Mouse (Mus musculus) intestine, postnatal 0 days (tissue): ENCODE results near the gene Alox5. TPM values are rescaled to one million over a fixed set of nuclear protein-coding genes. Genes with fewer than 3 reads are reported as not detected.
A peak's percentile ranks its signal among the peaks of the same experiment; 100 is the strongest.
"Not testable (repeated sequence)": the region's sequence is repeated elsewhere in the genome, so short reads cannot be mapped to it uniquely, and the experiment has no call there.

Experiments
- ATAC-seq: fragments of 200-750 bp; cut with Nextera tagmentation; 2 replicates; pipeline ENCODE4 v1.8.0; 2017; ENCODE audit warnings: mild to moderate bottlenecking, moderate TSS enrichment, moderate library complexity
- H3K27ac ChIP-seq: fragments of 300-500 bp; sonication (generic); 2 replicates; pipeline ENCODE4 v1.5.1; 2014; ENCODE audit warnings: mild to moderate bottlenecking, low read depth, low read length, moderate library complexity
- H3K27me3 ChIP-seq: fragments of 300-500 bp; sonication (generic); replicated peaks from 2 replicates; pipeline ENCODE4 v1.6.1; 2014; ENCODE audit warnings: low read length, mixed read lengths; ENCODE audit not compliant: control insufficient read depth, insufficient read depth
- H3K36me3 ChIP-seq: fragments of 300-500 bp; sonication (generic); 2 replicates; pipeline ENCODE4 v1.6.1; 2014; ENCODE audit warnings: mild to moderate bottlenecking, moderate library complexity; ENCODE audit not compliant: control insufficient read depth, insufficient read depth
- H3K4me1 ChIP-seq: fragments of 300-500 bp; sonication (generic); replicated peaks from 2 replicates; pipeline ENCODE4 v1.6.1; 2014; ENCODE audit warnings: antibody characterized with exemption, low read length, mixed read lengths; ENCODE audit not compliant: control insufficient read depth, insufficient read depth
- H3K4me2 ChIP-seq: fragments of 300-500 bp; sonication (generic); replicated peaks from 2 replicates; pipeline ENCODE4 v1.6.1; 2014; ENCODE audit warnings: low read depth, mild to moderate bottlenecking, moderate library complexity
- H3K4me3 ChIP-seq: fragments of 300-500 bp; sonication (generic); 2 replicates; pipeline ENCODE4 v1.5.1; 2014; ENCODE audit warnings: low read depth, low read length
- H3K9ac ChIP-seq: fragments of 300-500 bp; sonication (generic); 2 replicates; pipeline ENCODE4 v1.6.1; 2014; ENCODE audit warnings: mild to moderate bottlenecking, low read depth, low read length
- H3K9me3 ChIP-seq: fragments of 300-500 bp; sonication (generic); 2 replicates; pipeline ENCODE4 v1.6.1; 2016; ENCODE audit warnings: mixed run types; ENCODE audit not compliant: control insufficient read depth
- CTCF ChIP-seq: sonication (generic); IDR thresholded peaks from 2 replicates; pipeline ENCODE4 v1.5.1; 2016; ENCODE audit warnings: low read depth, mild to moderate bottlenecking, control low read depth, antibody characterized with exemption, moderate library complexity
- WGBS: fragments of 180-500 bp; shearing (Covaris S2); extraction: QIAGEN DNeasy Blood & Tissue Kit; methylation state at CpG from one replicate; pipeline ENCODE4 v1.1.7; 2014; 5-methylcytosine and 5-hydroxymethylcytosine counted together
- polyA plus RNA-seq: library from polyadenylated mRNA; unstranded; fragments of >200 nt; fragmentation: Nextera tagmentation; extraction: Ambion mirVana; gene quantifications from 2 replicates; pipeline ENCODE4 v1.2.1, GENCODE M21; 2015

Gene Alox5
- polyA plus RNA-seq: 0.43 and 0.48 TPM in 2 replicates

DNA sequence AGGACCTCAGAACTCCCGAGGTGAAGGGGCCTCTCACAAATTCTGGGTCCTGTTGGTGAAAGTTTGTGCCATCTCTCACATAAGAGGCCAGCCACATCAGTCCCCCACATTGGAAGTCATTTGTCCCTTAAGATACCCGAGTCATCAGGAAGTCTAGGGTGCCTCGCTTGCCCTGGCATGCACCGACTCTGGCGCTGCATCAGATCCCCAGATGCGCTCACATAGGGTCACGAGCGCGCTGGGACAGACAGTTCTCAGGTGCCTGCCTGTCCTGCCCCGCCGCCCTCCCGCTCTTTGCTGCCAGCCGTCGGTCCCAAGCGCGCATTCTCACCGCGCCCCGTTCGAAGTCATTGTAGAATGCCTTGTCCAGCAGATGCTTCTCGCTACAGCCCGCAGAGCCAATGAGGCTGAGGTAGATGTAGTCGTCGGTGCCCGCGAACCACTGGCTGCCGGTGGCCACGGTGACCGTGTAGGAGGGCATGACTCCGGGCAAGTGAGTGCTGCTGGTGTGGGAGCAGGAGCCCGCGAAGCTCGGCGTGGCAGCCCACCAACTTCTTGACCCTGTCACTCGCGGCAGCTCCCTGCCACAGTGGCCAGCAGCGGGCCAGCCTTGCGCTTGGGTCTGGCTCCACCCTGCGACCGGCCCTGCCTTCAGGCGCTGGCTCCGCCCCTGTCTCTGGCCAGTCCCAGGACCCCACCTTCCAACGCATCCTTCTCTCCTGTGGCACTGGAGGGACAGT is at the start of gene Alox5:
Gene Alox5, minus strand, starts transcription at position 635 of the 740 bp plus-strand sequence.
- no peak within 1 kb of the TSS for H3K9ac ChIP-seq
- H3K27me3 ChIP-seq: peaks cover 26% of the 10 kb centered on the region
- H3K4me1 ChIP-seq: no peaks in the 10 kb centered on the region
- H3K36me3 ChIP-seq: no peaks in the 10 kb centered on the region
- no peaks in the 10 kb centered on the region for H3K9me3 ChIP-seq
- peak within 1 kb of the TSS; percentile 27 for H3K4me3 ChIP-seq
- WGBS: 4% methylated on average over 43 of the region's 43 CpGs
- peak within 1 kb of the TSS; percentile 62 for H3K4me2 ChIP-seq
- TF ChIP-seq CTCF: peak; percentile 36
- no peak for ATAC-seq
- no peak within 1 kb of the TSS for H3K27ac ChIP-seq

DNA sequence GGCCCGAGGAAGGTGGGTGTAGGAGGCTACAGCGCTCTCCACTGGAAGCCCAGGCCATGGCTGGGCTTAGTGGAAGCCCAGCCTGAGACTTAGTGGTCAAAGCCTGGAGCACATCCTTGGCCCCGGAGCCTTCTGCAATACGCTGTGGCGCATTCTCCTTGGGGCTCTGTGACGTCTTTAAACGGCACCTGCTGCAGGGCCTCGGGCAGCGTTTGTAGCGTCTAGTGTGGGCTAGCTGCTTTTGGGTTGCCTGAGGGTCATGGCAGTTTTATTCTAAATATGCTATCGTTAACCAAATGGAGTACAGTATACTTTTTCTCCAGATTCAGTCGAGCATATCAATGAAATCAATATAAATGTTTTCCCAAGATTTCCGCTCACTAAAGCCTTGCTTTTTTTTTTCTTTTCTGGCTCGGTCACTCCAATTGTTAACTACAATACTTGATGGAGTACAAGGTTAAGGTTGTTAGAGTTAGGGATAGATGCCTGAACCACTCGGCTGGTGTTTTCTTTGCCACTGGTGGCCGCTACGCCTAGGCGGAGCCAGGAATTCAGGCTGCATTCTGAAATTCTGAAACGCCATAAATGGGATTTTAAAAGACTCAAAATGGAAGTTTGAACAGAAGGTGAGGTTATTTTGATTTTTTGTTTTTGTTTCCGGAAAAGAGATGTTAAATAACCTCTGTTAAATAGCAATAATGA is 45.5 kb upstream of the Alox5 start, which contains the start of gene Olfr212:
Gene Olfr212, plus strand, starts transcription at position 215 of the 702 bp plus-strand sequence.
- H3K27ac ChIP-seq, H3K36me3 ChIP-seq, ATAC-seq, H3K27me3 ChIP-seq, H3K4me3 ChIP-seq, H3K9me3 ChIP-seq, H3K4me2 ChIP-seq, H3K4me1 ChIP-seq, H3K9ac ChIP-seq: not testable (repeated sequence)
- 87% methylated on average over 19 of the region's 20 CpGs for WGBS

DNA sequence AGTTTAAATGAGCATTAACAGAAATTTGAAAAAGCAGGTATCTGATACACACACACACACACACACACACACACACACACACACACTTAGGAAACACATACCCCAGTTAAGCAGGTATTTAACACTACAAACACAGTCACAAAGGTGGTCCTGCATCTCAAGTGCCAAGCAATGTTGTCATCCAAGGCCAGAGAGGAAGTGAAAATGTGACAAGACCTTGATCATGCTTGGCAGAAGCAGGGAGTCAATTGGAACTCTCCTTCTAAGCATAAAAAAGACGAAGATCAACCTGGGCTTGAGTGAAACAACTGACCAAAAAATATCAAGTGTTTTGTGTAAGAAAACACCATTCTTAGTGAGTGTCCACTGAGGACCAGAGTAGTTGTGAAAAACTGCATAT is 35.0 kb upstream of the Alox5 start:
- no peak overlapping the region for H3K4me2 ChIP-seq
- ATAC-seq: no peak
- no peaks in the 10 kb centered on the region for H3K27me3 ChIP-seq
- H3K36me3 ChIP-seq: no peaks in the 10 kb centered on the region
- no peak overlapping the region for H3K9ac ChIP-seq
- no peak for TF ChIP-seq CTCF
- WGBS: 76% methylated on average over 1 of the region's 1 CpGs
- H3K9me3 ChIP-seq: no peaks in the 10 kb centered on the region
- H3K4me3 ChIP-seq: no peak overlapping the region
- no peak overlapping the region for H3K27ac ChIP-seq
- no peaks in the 10 kb centered on the region for H3K4me1 ChIP-seq

DNA sequence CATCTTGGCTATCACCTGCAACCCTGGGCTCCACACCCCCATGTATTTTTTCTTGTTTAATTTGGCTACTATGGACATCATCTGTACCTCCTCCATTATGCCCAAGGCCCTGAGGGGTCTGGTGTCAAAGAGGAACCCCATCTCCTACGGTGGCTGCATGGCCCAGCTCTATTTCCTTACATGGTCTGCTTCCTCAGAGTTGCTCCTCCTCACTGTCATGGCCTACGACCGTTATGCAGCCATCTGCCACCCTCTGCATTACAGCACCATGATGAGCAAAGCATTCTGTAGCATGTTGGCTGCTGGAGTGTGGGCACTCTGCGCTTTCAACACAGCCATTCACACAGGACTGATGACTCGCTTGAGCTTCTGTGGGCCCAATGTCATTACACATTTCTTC is 32.8 kb upstream of the Alox5 start:
- Histone ChIP-seq H3K36me3 (no peaks in the 10 kb centered on the region), H3K27me3 (no peaks in the 10 kb centered on the region), H3K9ac (no peak overlapping the region), H3K9me3 (no peaks in the 10 kb centered on the region), H3K4me2 (no peak overlapping the region), H3K4me3 (no peak overlapping the region), H3K4me1 (no peaks in the 10 kb centered on the region), H3K27ac (no peak overlapping the region)
- no peak for ATAC-seq
- no peak for TF ChIP-seq CTCF
- WGBS: 91% methylated on average over 5 of the region's 5 CpGs

DNA sequence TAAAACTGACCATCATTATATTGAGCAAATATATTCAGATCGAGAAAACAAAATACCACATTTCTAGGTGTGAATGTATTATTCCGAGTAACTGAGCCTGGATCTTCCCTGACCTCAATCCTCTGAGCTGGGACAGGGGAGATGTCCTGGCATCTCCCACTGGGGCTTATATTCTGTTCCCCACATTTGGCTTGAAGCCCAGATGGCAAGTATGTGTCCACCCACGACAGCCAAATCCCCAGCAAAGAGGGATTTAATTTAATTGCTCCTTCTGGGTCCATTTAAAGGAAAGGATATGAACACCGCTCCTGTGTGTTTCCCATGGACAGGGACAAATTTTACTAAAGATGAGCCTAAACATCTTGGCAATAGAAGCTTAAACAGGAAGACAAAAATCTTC is 27.8 kb upstream of the Alox5 start, which contains the start of gene Olfr211:
Gene Olfr211, plus strand, starts transcription at position 301 of the 400 bp plus-strand sequence.
- no peak for ATAC-seq
- Histone ChIP-seq H3K27ac (no peak within 1 kb of the TSS), H3K4me2 (no peak within 1 kb of the TSS), H3K36me3 (no peaks in the 10 kb centered on the region), H3K9ac (no peak within 1 kb of the TSS), H3K9me3 (no peaks in the 10 kb centered on the region), H3K27me3 (no peaks in the 10 kb centered on the region), H3K4me3 (no peak within 1 kb of the TSS), H3K4me1 (no peaks in the 10 kb centered on the region)
- 67% methylated on average over 4 of the region's 4 CpGs for WGBS
- no peak for TF ChIP-seq CTCF

DNA sequence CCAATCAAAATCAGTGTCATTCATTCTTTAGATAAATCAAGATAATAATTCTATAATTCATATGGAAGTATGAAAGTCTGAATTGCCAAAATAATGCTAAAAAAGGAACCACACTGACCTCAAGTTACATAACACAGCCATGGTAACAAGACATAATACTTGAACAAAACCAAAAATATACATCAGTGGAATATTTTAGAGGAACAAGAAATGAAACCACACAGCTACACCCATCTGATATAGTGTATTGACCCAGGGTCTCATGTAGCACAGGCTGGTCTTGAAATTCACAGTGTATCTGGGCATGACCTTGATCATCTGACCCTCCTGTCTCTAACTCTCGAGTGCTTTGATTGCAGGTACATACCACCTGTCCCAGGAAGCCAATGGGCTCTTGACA is 25.9 kb upstream of the Alox5 start:
- no peak overlapping the region for H3K27ac ChIP-seq
- WGBS: 43% methylated on average over 1 of the region's 1 CpGs
- no peaks in the 10 kb centered on the region for H3K27me3 ChIP-seq
- no peak overlapping the region for H3K4me2 ChIP-seq
- H3K9ac ChIP-seq: no peak overlapping the region
- no peaks in the 10 kb centered on the region for H3K36me3 ChIP-seq
- H3K4me3 ChIP-seq: no peak overlapping the region
- H3K9me3 ChIP-seq: no peaks in the 10 kb centered on the region
- no peaks in the 10 kb centered on the region for H3K4me1 ChIP-seq
- no peak for TF ChIP-seq CTCF
- ATAC-seq: no peak
